Mouse (Mus musculus) C2C12 (cell line): ENCODE data around the gene Myadm.

Experiments used
- CEBPB ChIP-seq: IDR thresholded peaks from one replicate; pipeline ENCODE4 v1.6.1; 2011; ENCODE audit warnings: low read depth, mild to moderate bottlenecking, control low read depth, moderate library complexity
- CTCF ChIP-seq: IDR thresholded peaks from one replicate; pipeline ENCODE4 v1.5.1; 2011; ENCODE audit not compliant: control insufficient read depth, insufficient read depth, insufficient read length
- FOSL1 ChIP-seq: IDR thresholded peaks from one replicate; pipeline ENCODE4 v1.8.0; 2011; ENCODE audit warnings: mild to moderate bottlenecking, low read length; ENCODE audit not compliant: poor library complexity, insufficient read depth, severe bottlenecking
- MAX ChIP-seq: IDR thresholded peaks from one replicate; pipeline ENCODE4 v1.6.1; 2011; ENCODE audit warnings: mild to moderate bottlenecking, control low read depth
- MYOD1 ChIP-seq: IDR thresholded peaks from one replicate; pipeline ENCODE4 v1.6.1; 2011; ENCODE audit warnings: low read depth; ENCODE audit not compliant: control insufficient read depth, insufficient read length
- MYOG ChIP-seq: IDR thresholded peaks from one replicate; pipeline ENCODE4 v1.6.1; 2011; ENCODE audit not compliant: control insufficient read depth, insufficient read length; ENCODE audit errors: extremely low read depth
- USF1 ChIP-seq: IDR thresholded peaks from one replicate; pipeline ENCODE4 v1.6.1; 2011; ENCODE audit warnings: low read depth, mild to moderate bottlenecking, control low read depth, moderate library complexity

DNA sequence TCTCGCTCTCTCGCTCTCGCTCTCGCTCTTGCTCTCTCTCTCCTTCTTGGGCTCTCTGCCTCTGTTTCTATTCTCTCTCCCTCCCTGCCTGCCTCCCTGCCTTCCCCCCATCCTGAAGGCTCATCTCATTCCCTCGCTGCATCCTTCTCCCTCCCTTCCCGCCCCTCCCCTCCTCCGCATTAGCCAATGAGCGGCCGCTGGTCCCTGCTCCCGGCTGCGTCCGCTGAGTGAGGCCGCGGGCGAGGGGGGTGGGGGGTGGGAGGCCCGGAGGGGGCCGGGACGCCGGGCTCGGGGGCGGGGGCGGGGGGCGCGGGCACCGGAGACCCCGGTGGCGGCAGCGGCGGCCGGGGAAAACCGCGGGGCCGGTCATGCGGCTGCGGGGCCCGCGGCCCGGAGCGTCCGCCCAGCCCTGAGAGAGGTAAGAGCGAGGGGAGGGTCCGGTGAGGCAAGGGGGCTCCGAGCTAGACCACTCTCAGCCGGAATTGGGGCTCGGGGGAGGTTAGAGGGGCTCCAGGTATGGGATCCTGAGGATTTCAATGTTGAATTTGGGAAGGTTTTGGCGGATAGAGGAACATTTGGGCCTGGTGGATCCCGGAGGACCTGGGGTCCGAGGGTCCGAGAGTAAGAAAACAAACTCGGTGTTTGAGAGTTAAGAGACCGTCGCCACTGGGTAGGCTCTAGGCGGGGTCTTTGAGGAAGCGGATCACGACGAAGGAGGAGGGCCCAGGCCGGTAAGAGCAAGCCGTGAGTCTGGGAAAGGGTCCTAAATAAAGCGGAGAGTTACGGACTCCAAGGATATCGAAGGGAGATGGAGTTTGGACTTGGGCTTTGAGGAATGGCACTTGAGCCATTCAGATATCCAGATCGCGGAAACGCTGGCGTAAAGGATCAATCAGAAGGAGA, 44.0 kb downstream of the Myadm start, which contains the start of gene Cacng7:
- TF ChIP-seq CTCF (no peak), MYOD1 (no peak), USF1 (no peak), MAX (no peak), FOSL1 (no peak), MYOG (no peak), CEBPB (no peak)
